In the genomic region with DNA sequence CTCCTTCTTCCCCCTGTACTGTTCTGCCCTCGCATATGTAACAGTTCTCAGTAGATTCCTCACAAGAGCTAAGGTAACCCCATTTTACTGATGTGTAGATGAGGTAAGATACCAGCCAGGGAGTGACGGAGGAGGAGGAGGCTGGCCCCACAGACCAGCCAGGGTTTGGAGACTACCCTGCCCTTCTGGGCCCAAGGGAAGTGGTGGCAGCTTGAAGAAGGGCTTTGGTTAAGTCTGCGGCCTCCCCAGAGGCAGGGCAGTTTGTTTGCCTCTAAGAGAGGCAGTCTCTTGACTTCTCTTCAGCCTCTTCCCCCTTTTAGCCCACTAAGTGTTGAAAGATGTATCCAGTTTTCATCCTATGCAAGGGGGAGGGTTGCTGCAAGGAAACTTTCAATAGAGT, we compare ENCODE assay signal across 18 mouse cellular contexts. TPM values are rescaled to one million over a fixed set of nuclear protein-coding genes. Genes with fewer than 3 reads are reported as not detected.
DNase-seq lines count a peak whose midpoint lies in the region; ATAC-seq and TF ChIP-seq lines count a peak whose summit lies in the region.
"Had no signal": no experiment of that assay in that cellular context is flagged by ENCODE, and none has a peak within 500 bp of the region (broad histone marks: within the 10 kb centered on the region; RNA-seq: fewer than 3 reads in every experiment).

No protein-coding gene starts in this region.

- H3K27ac ChIP-seq in heart, postnatal 0 days (ENCODE audit: low read depth): peak overlapping the region; percentile 63
- H3K27ac ChIP-seq in limb, embryonic 15.5 days: peak overlapping the region; percentile 11; the same call in 1 of the 2 replicates
- H3K27ac ChIP-seq: forebrain, embryonic 15.5 days; limb, embryonic 12.5 days had no signal

- H3K4me1 ChIP-seq in heart, postnatal 0 days (ENCODE audit: control insufficient read depth, insufficient read depth): peaks cover 26% of the 10 kb centered on the region
- H3K4me1 ChIP-seq in limb, embryonic 15.5 days: peaks cover 33% of the 10 kb centered on the region

- TF ChIP-seq EP300 in heart, postnatal 0 days (IDR thresholded peaks at IDR 0.05; ENCODE audit: low read depth): no peak

- ATAC-seq in heart, postnatal 0 days (ENCODE audit: insufficient read depth, low read depth): no peak
- ATAC-seq in limb, embryonic 15.5 days (ENCODE audit: insufficient number of reproducible peaks, low FRiP score, low TSS enrichment, low read depth): no peak
- ATAC-seq: forebrain, embryonic 15.5 days had no signal

- WGBS in heart, postnatal 0 days: 57% methylated on average over 3 of the region's 3 CpGs
- 75% methylated on average over 3 of the region's 3 CpGs for WGBS in limb, embryonic 15.5 days

- intact Hi-C loops in heart, postnatal 25 days (cut with DNase I): no loop called here

- no peaks in the 10 kb centered on the region for H3K9me3 ChIP-seq in heart, postnatal 0 days (replicated peaks; ENCODE audit: control insufficient read depth, low read length)
- no peaks in the 10 kb centered on the region for H3K9me3 ChIP-seq in limb, embryonic 15.5 days
- H3K9me3 ChIP-seq: forebrain, embryonic 15.5 days; limb, embryonic 12.5 days had no signal

- TF ChIP-seq CTCF in heart, postnatal 0 days (IDR thresholded peaks at IDR 0.05; ENCODE audit: low read depth): no peak

- H3K36me3 ChIP-seq in heart, postnatal 0 days (replicated peaks; ENCODE audit: control insufficient read depth, insufficient read depth, low read length): no peaks in the 10 kb centered on the region
- H3K36me3 ChIP-seq in limb, embryonic 15.5 days: no peaks in the 10 kb centered on the region
- H3K36me3 ChIP-seq: forebrain, embryonic 15.5 days; limb, embryonic 12.5 days had no signal

- no peak overlapping the region for H3K4me2 ChIP-seq in heart, postnatal 0 days (ENCODE audit: low read depth, low read length)
- no peak overlapping the region for H3K4me2 ChIP-seq in limb, embryonic 15.5 days
- H3K4me2 ChIP-seq: forebrain, embryonic 15.5 days; limb, embryonic 12.5 days had no signal

- no peak overlapping the region for H3K9ac ChIP-seq in heart, postnatal 0 days (replicated peaks; ENCODE audit: low read depth, low read length)
- no peak overlapping the region for H3K9ac ChIP-seq in limb, embryonic 15.5 days
- H3K9ac ChIP-seq: forebrain, embryonic 15.5 days; limb, embryonic 12.5 days had no signal

- peak; percentile 39 for DNase-seq in adrenal gland, postnatal 10 days
- DNase-seq in adrenal gland, postnatal 4 days (ENCODE audit: low spot score in 2 of 2): no peak
- DNase-seq in heart, postnatal 0 days (ENCODE audit: low spot score): no peak
- DNase-seq in heart, postnatal 25 days (ENCODE audit: low spot score): no peak
- peak; percentile 58 for DNase-seq in 416B (ENCODE audit: low read depth)
- DNase-seq in thymus, postnatal 4 days: no peak
- no peak for DNase-seq in right cerebral cortex, adult 2 months (ENCODE audit: low spot score in 2 of 2)
- DNase-seq: adrenal gland, adult 2 months; cerebellum, postnatal 36 days; gastrocnemius, postnatal 10 days; right cerebral cortex, postnatal 25 days had no signal

- no peaks in the 10 kb centered on the region for H3K27me3 ChIP-seq in heart, postnatal 0 days (ENCODE audit: control insufficient read depth, insufficient read depth, low read length)
- H3K27me3 ChIP-seq in limb, embryonic 15.5 days: no peaks in the 10 kb centered on the region

- H3K4me3 ChIP-seq in heart, postnatal 0 days (ENCODE audit: low read depth, low read length): no peak overlapping the region
- H3K4me3 ChIP-seq in limb, embryonic 15.5 days: no peak overlapping the region
- H3K4me3 ChIP-seq: forebrain, embryonic 15.5 days; limb, embryonic 12.5 days had no signal

RNA-seq across cellular contexts. Expression of a gene that starts 2.4 kb away (rescaled TPM):
- 100 to 1,000 TPM; 333 to 433 TPM for total RNA-seq in adrenal gland, postnatal 10 days (2021)
- total RNA-seq in adrenal gland, postnatal 4 days (2021): 100 to 1,000 TPM; 121 to 156 TPM
- 41.0 and 49.3 TPM in 2 replicates for total RNA-seq in heart, postnatal 0 days (2014; rRNA removed; ENCODE audit: low replicate concordance)
- 23.9 and 24.1 TPM in 2 replicates for polyA plus RNA-seq in heart, postnatal 0 days (2015; fragmentation: Nextera tagmentation; extraction: Ambion mirVana)
- total RNA-seq in heart, postnatal 25 days (2021): 10 to 100 TPM; 49.7 to 51.6 TPM
- polyA plus RNA-seq in limb, embryonic 15.5 days (2015; fragmentation: Nextera tagmentation; extraction: Ambion mirVana): 31.5 and 36.3 TPM in 2 replicates

RNA-seq across cellular contexts. Expression of a gene that starts 20.1 kb away (rescaled TPM):
- total RNA-seq in adrenal gland, postnatal 10 days (2021): not detected
- total RNA-seq in adrenal gland, postnatal 4 days (2021): not detected
- not detected in 2 replicates for total RNA-seq in heart, postnatal 0 days (2014; rRNA removed; ENCODE audit: low replicate concordance)
- polyA plus RNA-seq in heart, postnatal 0 days (2015; fragmentation: Nextera tagmentation; extraction: Ambion mirVana): not detected in 2 replicates
- not detected for total RNA-seq in heart, postnatal 25 days (2021)
- polyA plus RNA-seq in limb, embryonic 15.5 days (2015; fragmentation: Nextera tagmentation; extraction: Ambion mirVana): 0.24 TPM in 1 of 2 replicates, not detected in the other
- total RNA-seq: adrenal gland, adult 2 months; layer of hippocampus, postnatal 25 days; megakaryocyte-erythroid progenitor cell, adult 5-6 weeks; monocyte, adult 5-6 weeks had no signal
- polyA plus RNA-seq: adrenal gland, adult 2 months; forebrain, embryonic 15.5 days; urinary bladder, adult 2 months had no signal

RNA-seq across cellular contexts. Expression of a gene that starts 21.7 kb away (rescaled TPM):
- total RNA-seq in adrenal gland, postnatal 10 days (2021): 10 to 100 TPM in 1 of 2 experiments, 1 to 10 TPM in 1; 9.1 to 17.1 TPM
- total RNA-seq in adrenal gland, postnatal 4 days (2021): 10 to 100 TPM; 11.1 to 11.4 TPM
- total RNA-seq in heart, postnatal 0 days (2014; rRNA removed; ENCODE audit: low replicate concordance): 16.5 and 23.2 TPM in 2 replicates
- 7.7 and 9.7 TPM in 2 replicates for polyA plus RNA-seq in heart, postnatal 0 days (2015; fragmentation: Nextera tagmentation; extraction: Ambion mirVana)
- 10 to 100 TPM; 26.9 to 28.9 TPM for total RNA-seq in heart, postnatal 25 days (2021)
- polyA plus RNA-seq in limb, embryonic 15.5 days (2015; fragmentation: Nextera tagmentation; extraction: Ambion mirVana): 32.0 and 42.8 TPM in 2 replicates
- total RNA-seq: monocyte, adult 5-6 weeks had no signal

RNA-seq across cellular contexts. Expression of a gene that starts 26.8 kb away (rescaled TPM):
- total RNA-seq in adrenal gland, postnatal 10 days (2021): 100 to 1,000 TPM; 210 to 304 TPM
- total RNA-seq in adrenal gland, postnatal 4 days (2021): 100 to 1,000 TPM; 265 to 295 TPM
- 375 and 401 TPM in 2 replicates for total RNA-seq in heart, postnatal 0 days (2014; rRNA removed; ENCODE audit: low replicate concordance)
- 158 and 159 TPM in 2 replicates for polyA plus RNA-seq in heart, postnatal 0 days (2015; fragmentation: Nextera tagmentation; extraction: Ambion mirVana)
- 100 to 1,000 TPM; 149 to 179 TPM for total RNA-seq in heart, postnatal 25 days (2021)
- polyA plus RNA-seq in limb, embryonic 15.5 days (2015; fragmentation: Nextera tagmentation; extraction: Ambion mirVana): 107 and 122 TPM in 2 replicates
- total RNA-seq: monocyte, adult 5-6 weeks had no signal

Comparison
In these comparisons a context has a peak if more than half of its experiments do, and no peak if none do; other contexts are left out.
1. DNase-seq: peak in adrenal gland, postnatal 10 days (single experiment) and 416B (single experiment); none in adrenal gland, postnatal 4 days (0 of 2), heart, postnatal 0 days (single experiment), heart, postnatal 25 days (single experiment), thymus, postnatal 4 days (single experiment) and right cerebral cortex, adult 2 months (0 of 2).